Mouse (Mus musculus) testis, adult 2 months (tissue): ENCODE data around the gene Bank1.

Source experiments
- CTCF ChIP-seq: fragments of 200-500 bp; IDR thresholded peaks from 2 replicates; pipeline ENCODE4 v1.5.1; 2012; ENCODE audit warnings: low read depth, mild to moderate bottlenecking, inconsistent platforms, low read length, moderate library complexity; ENCODE audit not compliant: control insufficient read depth, insufficient read depth, insufficient replicate concordance
- POLR2A ChIP-seq: fragments of 200-500 bp; IDR thresholded peaks from 2 replicates; pipeline ENCODE4 v1.6.1; 2012; ENCODE audit warnings: low read depth, mild to moderate bottlenecking, inconsistent platforms, low read length, moderate library complexity; ENCODE audit not compliant: control insufficient read depth

DNA sequence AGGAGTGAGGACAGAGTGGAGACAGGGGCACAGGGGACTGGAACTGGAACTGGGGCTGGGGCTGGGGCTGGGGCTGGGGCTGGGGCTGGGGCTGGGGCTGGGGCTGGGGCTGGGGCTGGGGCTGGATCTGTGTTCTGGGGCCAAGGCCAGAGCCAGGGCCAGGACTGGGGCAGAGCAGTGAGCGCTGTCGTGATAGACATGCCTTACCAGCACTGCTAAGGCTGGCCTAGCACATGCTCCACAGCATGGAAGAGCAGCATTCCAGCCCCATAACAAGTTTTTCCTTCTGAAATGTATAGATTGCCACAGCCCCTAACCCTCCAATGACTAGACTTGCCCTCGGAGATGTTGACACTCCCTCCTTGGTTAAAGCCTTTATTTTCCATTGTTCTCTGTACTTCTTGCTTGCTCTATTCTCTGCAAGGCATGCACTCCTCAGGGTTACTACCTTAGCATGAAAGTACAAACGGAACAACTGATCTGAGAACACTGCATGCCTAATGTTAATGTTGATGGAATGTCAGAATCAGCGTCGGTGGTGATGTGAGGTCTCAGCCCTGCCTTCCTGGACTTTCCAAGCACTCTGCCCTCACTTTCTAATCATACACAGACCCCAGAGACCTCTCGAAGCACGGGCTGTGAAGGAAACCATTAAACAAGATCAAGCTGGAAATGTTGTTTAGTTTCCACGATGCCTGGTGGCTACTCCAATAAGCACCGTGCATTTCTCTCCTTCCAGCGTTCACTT is 318.6 kb downstream of the Bank1 start:
- no peak for TF ChIP-seq POLR2A
- no peak for TF ChIP-seq CTCF
